Mouse (Mus musculus) stomach, embryonic 16.5 days (tissue): ENCODE measurements around the gene Brpf3. TPM values are rescaled to one million over a fixed set of nuclear protein-coding genes. Genes with fewer than 3 reads are reported as not detected.
"Not testable (repeated sequence)": the region's sequence is repeated elsewhere in the genome, so short reads cannot be mapped to it uniquely, and the experiment has no call there.

Experiments
- ATAC-seq: fragments of 200-750 bp; cut with Nextera tagmentation; 2 replicates; pipeline ENCODE4 v1.8.0; 2017; ENCODE audit warnings: moderate number of reproducible peaks, moderate TSS enrichment; ENCODE audit not compliant: insufficient read depth, low FRiP score
- H3K27ac ChIP-seq: fragments of 300-500 bp; sonication (generic); 2 replicates; pipeline ENCODE4 v1.5.1; 2014; ENCODE audit warnings: low read length
- H3K27me3 ChIP-seq: fragments of 300-500 bp; sonication (generic); 2 replicates; pipeline ENCODE4 v1.6.1; 2014; ENCODE audit warnings: low read length, control low read depth, mixed read lengths; ENCODE audit not compliant: control insufficient read depth, insufficient read depth
- H3K36me3 ChIP-seq: fragments of 300-500 bp; sonication (generic); 2 replicates; pipeline ENCODE4 v1.6.1; 2014; ENCODE audit warnings: low read length; ENCODE audit not compliant: control insufficient read depth, insufficient read depth
- H3K4me1 ChIP-seq: fragments of 300-500 bp; sonication (generic); 2 replicates; pipeline ENCODE4 v1.6.1; 2014; ENCODE audit warnings: low read length, control low read depth, mixed read lengths; ENCODE audit not compliant: control insufficient read depth, insufficient read depth
- H3K4me2 ChIP-seq: fragments of 300-500 bp; sonication (generic); 2 replicates; pipeline ENCODE4 v1.6.1; 2014; ENCODE audit warnings: low read depth, low read length, mixed read lengths
- H3K4me3 ChIP-seq: fragments of 300-500 bp; sonication (generic); replicated peaks from 2 replicates; pipeline ENCODE4 v1.5.1; 2014; ENCODE audit warnings: mild to moderate bottlenecking, low read length
- H3K9ac ChIP-seq: fragments of 300-500 bp; sonication (generic); 2 replicates; pipeline ENCODE4 v1.6.1; 2014; ENCODE audit warnings: low read length
- H3K9me3 ChIP-seq: fragments of 300-500 bp; sonication (generic); replicated peaks from 2 replicates; pipeline ENCODE4 v1.6.1; 2016; ENCODE audit warnings: low read length, control low read depth; ENCODE audit not compliant: control insufficient read depth
- WGBS: fragments of 180-500 bp; shearing (Covaris S2); extraction: QIAGEN DNeasy Blood & Tissue Kit; methylation state at CpG from one replicate; pipeline ENCODE4 v1.1.7; 2014; 5-methylcytosine and 5-hydroxymethylcytosine counted together
- polyA plus RNA-seq: library from polyadenylated mRNA; unstranded; fragments of >200 nt; fragmentation: Nextera tagmentation; extraction: Ambion mirVana; gene quantifications from 2 replicates; pipeline ENCODE4 v1.2.1, GENCODE M21; 2015

Gene Brpf3
- polyA plus RNA-seq, 1 experiment from 2014 or later: 10.5 TPM

GRCm38 (mm10) chr17:28831065-28831464 is 30.2 kb downstream of the Brpf3 start:
- H3K4me2 ChIP-seq: no peak overlapping the region
- H3K9me3 ChIP-seq: no peaks in the 10 kb centered on the region
- WGBS: 68% methylated on average over 8 of the region's 8 CpGs
- ATAC-seq: no peak
- H3K27me3 ChIP-seq: no peaks in the 10 kb centered on the region
- H3K27ac ChIP-seq: no peak overlapping the region
- no peak overlapping the region for H3K4me3 ChIP-seq
- no peak overlapping the region for H3K9ac ChIP-seq
- peaks cover 16% of the 10 kb centered on the region; the same call in 1 of the 2 replicates for H3K36me3 ChIP-seq
- H3K4me1 ChIP-seq: no peaks in the 10 kb centered on the region

- no peak overlapping the region for H3K27ac ChIP-seq
- WGBS: 77% methylated on average over 9 of the region's 9 CpGs
- H3K27me3 ChIP-seq: no peaks in the 10 kb centered on the region
- H3K4me2 ChIP-seq: no peak overlapping the region
- no peak overlapping the region for H3K9ac ChIP-seq
- peaks cover 20% of the 10 kb centered on the region; the same call in 1 of the 2 replicates for H3K36me3 ChIP-seq
- no peaks in the 10 kb centered on the region for H3K4me1 ChIP-seq
- H3K4me3 ChIP-seq: no peak overlapping the region
- no peak for ATAC-seq
- H3K9me3 ChIP-seq: no peaks in the 10 kb centered on the region
These were observed 31.1 kb downstream of the Brpf3 start for GRCm38 (mm10) chr17:28832040-28832439.

- H3K27ac ChIP-seq: no peak overlapping the region
- H3K27me3 ChIP-seq: no peaks in the 10 kb centered on the region
- no peaks in the 10 kb centered on the region for H3K4me1 ChIP-seq
- WGBS: 83% methylated on average over 3 of the region's 3 CpGs
- H3K4me3 ChIP-seq: no peak overlapping the region
- H3K36me3 ChIP-seq: peaks cover 25% of the 10 kb centered on the region
- H3K4me2 ChIP-seq: no peak overlapping the region
- H3K9me3 ChIP-seq: no peaks in the 10 kb centered on the region
- H3K9ac ChIP-seq: no peak overlapping the region
- no peak for ATAC-seq
These were observed 32.0 kb downstream of the Brpf3 start for GRCm38 (mm10) chr17:28832875-28833274.

GRCm38 (mm10) chr17:28834676-28835075 is 33.8 kb downstream of the Brpf3 start:
- Histone ChIP-seq H3K36me3 (peaks cover 27% of the 10 kb centered on the region), H3K4me2 (no peak overlapping the region), H3K9ac (no peak overlapping the region), H3K4me3 (no peak overlapping the region), H3K9me3 (no peaks in the 10 kb centered on the region), H3K27ac (no peak overlapping the region), H3K4me1 (no peaks in the 10 kb centered on the region), H3K27me3 (no peaks in the 10 kb centered on the region)
- no peak for ATAC-seq
- 52% methylated on average over 10 of the region's 10 CpGs for WGBS

- Histone ChIP-seq H3K9me3 (no peaks in the 10 kb centered on the region), H3K9ac (no peak overlapping the region), H3K27ac (no peak overlapping the region), H3K27me3 (no peaks in the 10 kb centered on the region), H3K4me1 (no peaks in the 10 kb centered on the region), H3K36me3 (peaks cover 25% of the 10 kb centered on the region), H3K4me3 (no peak overlapping the region), H3K4me2 (no peak overlapping the region)
- no peak for ATAC-seq
- WGBS: 90% methylated on average over 7 of the region's 7 CpGs
These were observed 37.0 kb downstream of the Brpf3 start for GRCm38 (mm10) chr17:28837840-28838239.

GRCm38 (mm10) chr17:28841947-28842346 is 41.1 kb downstream of the Brpf3 start:
- peaks cover 21% of the 10 kb centered on the region for H3K36me3 ChIP-seq
- not testable (repeated sequence) for H3K4me2 ChIP-seq, H3K9ac ChIP-seq, H3K4me3 ChIP-seq, H3K4me1 ChIP-seq, H3K27me3 ChIP-seq, H3K27ac ChIP-seq, ATAC-seq, H3K9me3 ChIP-seq
- WGBS: 94% methylated on average over 4 of the region's 4 CpGs

GRCm38 (mm10) chr17:28843665-28844064 is 42.8 kb downstream of the Brpf3 start:
- Histone ChIP-seq H3K4me1 (0 out of 2 replicates have a peak, but pooled peaks cover 6% of the 10 kb centered on the region), H3K36me3 (peaks cover 8% of the 10 kb centered on the region), H3K4me3 (no peak overlapping the region), H3K9ac (no peak overlapping the region), H3K27ac (no peak overlapping the region), H3K9me3 (no peaks in the 10 kb centered on the region), H3K4me2 (no peak overlapping the region), H3K27me3 (no peaks in the 10 kb centered on the region)
- no peak for ATAC-seq
- 73% methylated on average over 5 of the region's 5 CpGs for WGBS

GRCm38 (mm10) chr17:28846974-28847617 is 46.2 kb downstream of the Brpf3 start:
- ATAC-seq: peak; percentile 60

GRCm38 (mm10) chr17:28850511-28850910 is 49.6 kb downstream of the Brpf3 start:
- Histone ChIP-seq H3K4me1 (0 out of 2 replicates have a peak, but pooled peaks cover 6% of the 10 kb centered on the region), H3K9me3 (0 out of 2 replicates have a peak, but pooled peaks cover 2% of the 10 kb centered on the region), H3K27me3 (no peaks in the 10 kb centered on the region), H3K9ac (no peak overlapping the region), H3K36me3 (no peaks in the 10 kb centered on the region), H3K4me2 (no peak overlapping the region), H3K27ac (no peak overlapping the region), H3K4me3 (no peak overlapping the region)
- WGBS: 87% methylated on average over 5 of the region's 5 CpGs
- ATAC-seq: no peak

More at GRCm38 (mm10) chr17:28846974-28847617, 46.2 kb downstream of the Brpf3 start:
- 32% methylated on average over 11 of the region's 11 CpGs for WGBS
- Histone ChIP-seq H3K4me1 (0 out of 2 replicates have a peak, but pooled peaks cover 6% of the 10 kb centered on the region), H3K9ac (no peak overlapping the region), H3K27me3 (no peaks in the 10 kb centered on the region), H3K4me3 (no peak overlapping the region), H3K27ac (peak overlapping the region; percentile 69), H3K36me3 (no peaks in the 10 kb centered on the region), H3K9me3 (0 out of 2 replicates have a peak, but pooled peaks cover 2% of the 10 kb centered on the region), H3K4me2 (no peak overlapping the region)
